In the genomic region with DNA sequence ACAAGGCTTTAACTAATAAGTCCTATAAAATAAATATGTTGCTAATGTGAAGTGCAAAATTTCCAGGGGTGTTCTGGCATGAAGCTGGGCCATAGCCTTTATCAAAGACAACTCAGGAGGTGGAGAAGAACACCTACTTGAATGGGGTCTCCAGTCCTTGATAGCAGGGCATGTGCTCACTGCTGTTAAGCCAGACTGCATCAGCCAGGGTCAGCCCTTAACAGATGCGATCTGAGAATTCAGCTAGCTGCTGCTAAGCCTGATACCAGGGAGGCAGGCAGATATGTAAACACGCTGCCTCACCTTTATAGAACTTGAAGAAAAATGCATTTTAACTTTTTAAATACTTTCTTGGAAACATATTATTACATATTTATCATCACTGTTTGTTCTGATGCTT, we compare ENCODE assay signal across 19 mouse cellular contexts. TPM values are rescaled to one million over a fixed set of nuclear protein-coding genes. Genes with fewer than 3 reads are reported as not detected.
"Had no signal": no experiment of that assay in that cellular context is flagged by ENCODE, and none has a peak within 500 bp of the region (broad histone marks: within the 10 kb centered on the region; RNA-seq: fewer than 3 reads in every experiment).

No protein-coding gene starts in this region.

- H3K27ac ChIP-seq: kidney, postnatal 0 days; layer of hippocampus, adult 2 months; left cerebral cortex, adult 2 months; lung, embryonic 15.5 days; midbrain, embryonic 12.5 days; midbrain, embryonic 15.5 days; neural tube, embryonic 13.5 days had no signal

- ATAC-seq: intestine, postnatal 0 days; midbrain, embryonic 15.5 days had no signal

- H3K27me3 ChIP-seq: lung, embryonic 15.5 days; midbrain, embryonic 12.5 days; midbrain, embryonic 15.5 days; neural tube, embryonic 13.5 days had no signal

- H3K9ac ChIP-seq: lung, embryonic 15.5 days; midbrain, embryonic 12.5 days; midbrain, embryonic 15.5 days; neural tube, embryonic 13.5 days had no signal

- DNase-seq: kidney, adult 2 months; kidney, postnatal 25 days; layer of hippocampus, postnatal 36 days; lung, adult 18-20 months; lung, postnatal 14 days; lung, postnatal 4 days; retina, postnatal 1 day; thymus, adult 18-20 months; thymus, postnatal 36 days had no signal

- H3K4me3 ChIP-seq: layer of hippocampus, adult 2 months; left cerebral cortex, adult 2 months; lung, embryonic 15.5 days; midbrain, embryonic 12.5 days; midbrain, embryonic 15.5 days; myocyte; neural tube, embryonic 13.5 days had no signal

- H3K4me1 ChIP-seq: midbrain, embryonic 15.5 days; neural tube, embryonic 13.5 days had no signal

- H3K4me2 ChIP-seq: lung, embryonic 15.5 days; midbrain, embryonic 12.5 days; midbrain, embryonic 15.5 days; neural tube, embryonic 13.5 days had no signal

- H3K9me3 ChIP-seq: lung, embryonic 15.5 days; midbrain, embryonic 12.5 days; midbrain, embryonic 15.5 days; neural tube, embryonic 13.5 days had no signal

- H3K36me3 ChIP-seq: lung, embryonic 15.5 days; midbrain, embryonic 12.5 days; midbrain, embryonic 15.5 days; neural tube, embryonic 13.5 days had no signal

RNA-seq across cellular contexts. Expression of gene Prune2, which starts 57.2 kb away (rescaled TPM):
- total RNA-seq: monocyte, adult 5-6 weeks had no signal
